Mouse (Mus musculus): ENCODE data around the gene Atp2a2. TPM values are rescaled to one million over a fixed set of nuclear protein-coding genes. Genes with fewer than 3 reads are reported as not detected.

Gene Atp2a2
- polyA plus RNA-seq, 1 experiment from 2014 or later = 53.2 TPM

DNA sequence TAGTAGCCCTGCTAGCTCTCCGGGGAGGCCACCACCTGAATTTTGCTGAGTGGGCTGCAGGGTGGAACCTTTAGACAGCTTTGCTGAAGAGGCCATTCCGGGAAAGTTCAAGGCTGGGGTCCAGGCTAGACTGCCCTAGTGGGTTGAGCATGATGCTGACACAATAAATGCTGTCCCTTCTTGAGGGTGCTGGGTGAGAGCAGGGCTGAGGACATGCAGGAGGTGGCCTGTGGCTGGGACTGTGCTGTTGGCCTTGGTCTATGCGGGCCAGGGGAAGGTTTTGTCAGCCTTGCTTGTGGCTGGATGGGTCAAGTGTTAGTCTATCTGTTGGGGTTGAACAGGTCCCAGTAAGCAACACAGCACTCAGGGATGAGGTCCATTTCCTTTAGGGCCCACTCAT is 47.1 kb downstream of the Atp2a2 start:
- H3K27me3 ChIP-seq (ENCODE audit: control insufficient read depth, insufficient read depth, low read length) = no peaks in the 10 kb centered on the region
- H3K27ac ChIP-seq (ENCODE audit: low read depth, low read length) = no peak overlapping the region
- H3K4me2 ChIP-seq (replicated peaks; ENCODE audit: low read depth, low read length) = no peak overlapping the region
- H3K9ac ChIP-seq (ENCODE audit: low read depth, low read length) = no peak overlapping the region
- no peaks in the 10 kb centered on the region for H3K4me1 ChIP-seq (ENCODE audit: control insufficient read depth, insufficient read depth, low read length)
- no peak overlapping the region for H3K4me3 ChIP-seq (ENCODE audit: low read length)
- 88% methylated on average over 3 of the region's 3 CpGs for WGBS
- no peaks in the 10 kb centered on the region for H3K9me3 ChIP-seq (ENCODE audit: control insufficient read depth, low read length)
- ATAC-seq (ENCODE audit: low FRiP score, low TSS enrichment) = no peak
- peaks cover 84% of the 10 kb centered on the region for H3K36me3 ChIP-seq (ENCODE audit: control insufficient read depth, insufficient read depth, low read length)

DNA sequence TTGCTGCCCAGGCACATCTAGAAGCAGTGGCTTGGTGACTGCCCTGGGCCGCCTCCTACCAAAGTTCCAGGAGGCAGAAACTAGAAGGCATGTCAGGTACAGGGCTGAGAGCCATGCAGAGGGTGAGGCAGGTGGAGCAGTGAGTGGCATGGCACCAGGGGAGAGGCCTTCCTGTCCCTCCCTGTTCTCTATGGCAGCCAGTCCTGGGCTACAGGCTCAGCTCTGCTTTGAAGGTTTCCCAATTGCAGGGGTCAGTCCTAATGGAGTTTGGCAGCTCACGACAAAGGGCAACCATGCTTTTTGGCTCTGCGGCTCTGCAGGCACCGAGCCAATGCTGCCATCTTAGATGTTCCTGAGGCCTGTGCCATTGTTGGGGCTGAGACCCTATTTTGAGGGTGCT is 47.6 kb downstream of the Atp2a2 start:
- H3K4me2 ChIP-seq (replicated peaks; ENCODE audit: low read depth, low read length) = no peak overlapping the region
- no peaks in the 10 kb centered on the region for H3K9me3 ChIP-seq (ENCODE audit: control insufficient read depth, low read length)
- 93% methylated on average over 4 of the region's 4 CpGs for WGBS
- no peak for ATAC-seq (ENCODE audit: low FRiP score, low TSS enrichment)
- H3K27ac ChIP-seq (ENCODE audit: low read depth, low read length) = no peak overlapping the region; the same call in 1 of the 2 replicates
- H3K9ac ChIP-seq (ENCODE audit: low read depth, low read length) = no peak overlapping the region
- no peaks in the 10 kb centered on the region for H3K4me1 ChIP-seq (ENCODE audit: control insufficient read depth, insufficient read depth, low read length)
- no peaks in the 10 kb centered on the region for H3K27me3 ChIP-seq (ENCODE audit: control insufficient read depth, insufficient read depth, low read length)
- H3K36me3 ChIP-seq (ENCODE audit: control insufficient read depth, insufficient read depth, low read length) = peaks cover 79% of the 10 kb centered on the region
- no peak overlapping the region for H3K4me3 ChIP-seq (ENCODE audit: low read length)

- H3K36me3 ChIP-seq (ENCODE audit: control insufficient read depth, insufficient read depth, low read length) = peaks cover 69% of the 10 kb centered on the region
- H3K4me3 ChIP-seq (ENCODE audit: low read length) = no peak overlapping the region
- no peak overlapping the region for H3K9ac ChIP-seq (ENCODE audit: low read depth, low read length)
- no peak for ATAC-seq (ENCODE audit: low FRiP score, low TSS enrichment)
- H3K9me3 ChIP-seq (ENCODE audit: control insufficient read depth, low read length) = no peaks in the 10 kb centered on the region
- WGBS = 79% methylated on average over 6 of the region's 6 CpGs
- H3K4me1 ChIP-seq (ENCODE audit: control insufficient read depth, insufficient read depth, low read length) = no peaks in the 10 kb centered on the region
- no peak overlapping the region for H3K4me2 ChIP-seq (replicated peaks; ENCODE audit: low read depth, low read length)
- H3K27me3 ChIP-seq (ENCODE audit: control insufficient read depth, insufficient read depth, low read length) = no peaks in the 10 kb centered on the region
- H3K27ac ChIP-seq (ENCODE audit: low read depth, low read length) = no peak overlapping the region
Measured at GRCm38 (mm10) chr5:122453188-122453587, 48.8 kb downstream of the Atp2a2 start.

GRCm38 (mm10) chr5:122452194-122452593 is 49.8 kb downstream of the Atp2a2 start:
- 73% methylated on average over 7 of the region's 7 CpGs for WGBS
- no peak overlapping the region for H3K27ac ChIP-seq (ENCODE audit: low read depth, low read length)
- no peaks in the 10 kb centered on the region for H3K9me3 ChIP-seq (ENCODE audit: control insufficient read depth, low read length)
- no peak overlapping the region for H3K9ac ChIP-seq (ENCODE audit: low read depth, low read length)
- H3K4me1 ChIP-seq (ENCODE audit: control insufficient read depth, insufficient read depth, low read length) = no peaks in the 10 kb centered on the region
- ATAC-seq (ENCODE audit: low FRiP score, low TSS enrichment) = no peak
- no peak overlapping the region for H3K4me2 ChIP-seq (replicated peaks; ENCODE audit: low read depth, low read length)
- no peak overlapping the region for H3K4me3 ChIP-seq (ENCODE audit: low read length)
- H3K36me3 ChIP-seq (ENCODE audit: control insufficient read depth, insufficient read depth, low read length) = peaks cover 59% of the 10 kb centered on the region
- H3K27me3 ChIP-seq (ENCODE audit: control insufficient read depth, insufficient read depth, low read length) = no peaks in the 10 kb centered on the region

DNA sequence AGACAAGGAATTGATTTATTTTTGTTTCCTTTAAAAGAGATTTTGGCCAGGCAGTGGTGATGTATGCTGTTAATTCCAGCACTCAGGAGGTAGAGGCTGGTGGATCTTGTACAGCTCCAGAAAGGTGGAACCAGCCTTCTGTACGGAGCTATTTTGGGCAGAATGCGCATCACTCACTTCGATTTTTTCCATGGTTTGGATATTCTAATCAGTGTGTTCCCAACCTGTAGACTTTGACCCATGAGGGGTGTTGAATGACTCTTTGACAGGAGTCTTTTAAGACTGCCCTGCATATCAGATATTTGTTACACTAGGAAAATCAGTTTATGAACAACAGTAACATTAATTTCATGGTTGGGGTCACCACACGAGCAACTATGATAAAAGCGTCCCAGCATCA is 50.7 kb downstream of the Atp2a2 start:
- 88% methylated on average over 5 of the region's 5 CpGs for WGBS
- Histone ChIP-seq H3K4me3 (ENCODE audit: low read length) (no peak overlapping the region), H3K9me3 (ENCODE audit: control insufficient read depth, low read length) (no peaks in the 10 kb centered on the region), H3K4me1 (ENCODE audit: control insufficient read depth, insufficient read depth, low read length) (no peaks in the 10 kb centered on the region), H3K4me2 (replicated peaks; ENCODE audit: low read depth, low read length) (no peak overlapping the region), H3K27me3 (ENCODE audit: control insufficient read depth, insufficient read depth, low read length) (no peaks in the 10 kb centered on the region), H3K9ac (ENCODE audit: low read depth, low read length) (no peak overlapping the region), H3K27ac (ENCODE audit: low read depth, low read length) (no peak overlapping the region), H3K36me3 (ENCODE audit: control insufficient read depth, insufficient read depth, low read length) (peaks cover 52% of the 10 kb centered on the region)
- no peak for ATAC-seq (ENCODE audit: low FRiP score, low TSS enrichment)

- Histone ChIP-seq H3K4me1 (ENCODE audit: control insufficient read depth, insufficient read depth, low read length) (no peaks in the 10 kb centered on the region), H3K9ac (ENCODE audit: low read depth, low read length) (no peak overlapping the region), H3K36me3 (ENCODE audit: control insufficient read depth, insufficient read depth, low read length) (peaks cover 52% of the 10 kb centered on the region), H3K27me3 (ENCODE audit: control insufficient read depth, insufficient read depth, low read length) (no peaks in the 10 kb centered on the region), H3K9me3 (ENCODE audit: control insufficient read depth, low read length) (no peaks in the 10 kb centered on the region), H3K4me2 (replicated peaks; ENCODE audit: low read depth, low read length) (no peak overlapping the region), H3K27ac (ENCODE audit: low read depth, low read length) (no peak overlapping the region), H3K4me3 (ENCODE audit: low read length) (no peak overlapping the region)
- ATAC-seq (ENCODE audit: low FRiP score, low TSS enrichment) = no peak
- WGBS = 74% methylated on average over 5 of the region's 5 CpGs
Measured at GRCm38 (mm10) chr5:122450913-122451317, 51.1 kb downstream of the Atp2a2 start.

- Histone ChIP-seq H3K27ac (ENCODE audit: low read depth, low read length) (no peak overlapping the region), H3K4me3 (ENCODE audit: low read length) (no peak overlapping the region), H3K36me3 (ENCODE audit: control insufficient read depth, insufficient read depth, low read length) (peaks cover 52% of the 10 kb centered on the region), H3K4me2 (replicated peaks; ENCODE audit: low read depth, low read length) (no peak overlapping the region), H3K9ac (ENCODE audit: low read depth, low read length) (no peak overlapping the region), H3K9me3 (ENCODE audit: control insufficient read depth, low read length) (no peaks in the 10 kb centered on the region), H3K4me1 (ENCODE audit: control insufficient read depth, insufficient read depth, low read length) (no peaks in the 10 kb centered on the region), H3K27me3 (ENCODE audit: control insufficient read depth, insufficient read depth, low read length) (no peaks in the 10 kb centered on the region)
- WGBS = 61% methylated on average over 7 of the region's 7 CpGs
- ATAC-seq (ENCODE audit: low FRiP score, low TSS enrichment) = no peak
Measured at GRCm38 (mm10) chr5:122449946-122450345, 52.1 kb downstream of the Atp2a2 start.

DNA sequence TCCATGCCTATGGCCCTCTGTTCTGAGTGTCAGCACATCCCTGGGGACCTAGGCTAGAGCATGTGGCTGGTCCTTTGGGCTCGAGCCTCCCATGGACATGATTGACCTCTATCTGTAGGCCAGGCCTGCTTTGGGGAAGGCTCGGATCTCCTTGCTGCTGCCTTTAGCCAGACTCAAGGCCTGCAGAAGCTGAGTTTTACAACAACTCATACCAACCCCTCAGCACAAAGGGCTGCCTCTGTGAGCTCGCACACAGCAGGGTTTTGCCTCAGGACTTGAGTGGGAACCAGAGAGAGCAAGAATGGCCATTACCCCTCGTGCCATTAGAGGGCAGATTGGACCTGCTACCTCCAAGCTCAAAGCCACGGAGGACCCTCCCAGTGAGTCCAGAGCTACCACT is 53.2 kb downstream of the Atp2a2 start:
- H3K36me3 ChIP-seq (ENCODE audit: control insufficient read depth, insufficient read depth, low read length) = peaks cover 52% of the 10 kb centered on the region
- 79% methylated on average over 5 of the region's 5 CpGs for WGBS
- H3K4me2 ChIP-seq (replicated peaks; ENCODE audit: low read depth, low read length) = no peak overlapping the region
- no peak overlapping the region for H3K9ac ChIP-seq (ENCODE audit: low read depth, low read length)
- H3K9me3 ChIP-seq (ENCODE audit: control insufficient read depth, low read length) = no peaks in the 10 kb centered on the region
- H3K4me1 ChIP-seq (ENCODE audit: control insufficient read depth, insufficient read depth, low read length) = no peaks in the 10 kb centered on the region
- ATAC-seq (ENCODE audit: low FRiP score, low TSS enrichment) = no peak
- H3K27me3 ChIP-seq (ENCODE audit: control insufficient read depth, insufficient read depth, low read length) = no peaks in the 10 kb centered on the region
- H3K4me3 ChIP-seq (ENCODE audit: low read length) = no peak overlapping the region
- H3K27ac ChIP-seq (ENCODE audit: low read depth, low read length) = no peak overlapping the region

GRCm38 (mm10) chr5:122447857-122448256 is 54.2 kb downstream of the Atp2a2 start:
- Histone ChIP-seq H3K27ac (ENCODE audit: low read depth, low read length) (no peak overlapping the region), H3K4me2 (replicated peaks; ENCODE audit: low read depth, low read length) (no peak overlapping the region), H3K4me1 (ENCODE audit: control insufficient read depth, insufficient read depth, low read length) (no peaks in the 10 kb centered on the region), H3K36me3 (ENCODE audit: control insufficient read depth, insufficient read depth, low read length) (peaks cover 52% of the 10 kb centered on the region), H3K27me3 (ENCODE audit: control insufficient read depth, insufficient read depth, low read length) (no peaks in the 10 kb centered on the region), H3K4me3 (ENCODE audit: low read length) (no peak overlapping the region), H3K9me3 (ENCODE audit: control insufficient read depth, low read length) (no peaks in the 10 kb centered on the region), H3K9ac (ENCODE audit: low read depth, low read length) (no peak overlapping the region)
- no peak for ATAC-seq (ENCODE audit: low FRiP score, low TSS enrichment)
- WGBS = 90% methylated on average over 8 of the region's 8 CpGs
